Mouse (Mus musculus) kidney, postnatal 0 days (tissue): ENCODE data around the gene Syndig1. TPM values are rescaled to one million over a fixed set of nuclear protein-coding genes. Genes with fewer than 3 reads are reported as not detected.

ENCODE experiments used
- ATAC-seq: fragments of 200-750 bp; cut with Nextera tagmentation; replicated peaks from 2 replicates; pipeline ENCODE4 v1.8.0; 2017; ENCODE audit warnings: low read depth, moderate number of reproducible peaks, moderate TSS enrichment, moderate library complexity; ENCODE audit not compliant: low FRiP score
- DNase-seq: peaks from one replicate; pipeline ENCODE4 v3.0.0-alpha.2; 2016; ENCODE audit warnings: low spot score
- H3K27ac ChIP-seq: fragments of 300-500 bp; sonication (generic); 2 replicates; pipeline ENCODE4 v1.5.1; 2014; ENCODE audit warnings: mild to moderate bottlenecking
- H3K27me3 ChIP-seq: fragments of 300-500 bp; sonication (generic); 2 replicates; pipeline ENCODE4 v1.6.1; 2014; ENCODE audit warnings: low read length, mixed read lengths; ENCODE audit not compliant: insufficient read depth
- H3K36me3 ChIP-seq: fragments of 300-500 bp; sonication (generic); 2 replicates; pipeline ENCODE4 v1.6.1; 2014; ENCODE audit warnings: low read length, mixed read lengths; ENCODE audit not compliant: insufficient read depth
- H3K4me1 ChIP-seq: fragments of 300-500 bp; sonication (generic); replicated peaks from 2 replicates; pipeline ENCODE4 v1.6.1; 2014; ENCODE audit warnings: antibody characterized with exemption, low read length, mixed read lengths; ENCODE audit not compliant: insufficient read depth
- H3K4me2 ChIP-seq: fragments of 300-500 bp; sonication (generic); 2 replicates; pipeline ENCODE4 v1.6.1; 2014; ENCODE audit warnings: mild to moderate bottlenecking, low read length, moderate library complexity, mixed read lengths
- H3K4me3 ChIP-seq: fragments of 300-500 bp; sonication (generic); replicated peaks from 2 replicates; pipeline ENCODE4 v1.5.1; 2014; ENCODE audit warnings: low read depth, low read length
- H3K9ac ChIP-seq: fragments of 300-500 bp; sonication (generic); 2 replicates; pipeline ENCODE4 v1.6.1; 2014; ENCODE audit warnings: low read depth, low read length
- H3K9me3 ChIP-seq: fragments of 300-500 bp; sonication (generic); replicated peaks from 2 replicates; pipeline ENCODE4 v1.6.1; 2016; ENCODE audit warnings: low read length, inconsistent platforms, mixed read lengths
- CTCF ChIP-seq: IDR thresholded peaks from 2 replicates; pipeline ENCODE4 v1.5.1; 2016; ENCODE audit warnings: antibody characterized with exemption, low read depth, mild to moderate bottlenecking, moderate library complexity
- WGBS: fragments of 180-500 bp; shearing (Covaris S2); extraction: QIAGEN DNeasy Blood & Tissue Kit; methylation state at CpG from one replicate; pipeline ENCODE4 v1.1.7; 2014; 5-methylcytosine and 5-hydroxymethylcytosine counted together
- polyA plus RNA-seq: library from polyadenylated mRNA; unstranded; fragments of >200 nt; fragmentation: Nextera tagmentation; extraction: Ambion mirVana; gene quantifications from 2 replicates; pipeline ENCODE4 v1.2.1, GENCODE M21; 2015

The Syndig1 gene
- polyA plus RNA-seq, 1 experiment from 2014 or later = 2.7 TPM

- Histone ChIP-seq H3K4me3 (no peak overlapping the region), H3K4me2 (no peak overlapping the region), H3K36me3 (no peaks in the 10 kb centered on the region), H3K27me3 (no peaks in the 10 kb centered on the region), H3K9ac (no peak overlapping the region), H3K4me1 (no peaks in the 10 kb centered on the region), H3K27ac (no peak overlapping the region), H3K9me3 (no peaks in the 10 kb centered on the region)
- no peak for ATAC-seq
- WGBS = 81% methylated on average over 1 of the region's 1 CpGs
- TF ChIP-seq CTCF = no peak
- DNase-seq = no peak
These were observed 71.6 kb downstream of the Syndig1 start for GRCm38 (mm10) chr2:149900606-149901005.

DNA sequence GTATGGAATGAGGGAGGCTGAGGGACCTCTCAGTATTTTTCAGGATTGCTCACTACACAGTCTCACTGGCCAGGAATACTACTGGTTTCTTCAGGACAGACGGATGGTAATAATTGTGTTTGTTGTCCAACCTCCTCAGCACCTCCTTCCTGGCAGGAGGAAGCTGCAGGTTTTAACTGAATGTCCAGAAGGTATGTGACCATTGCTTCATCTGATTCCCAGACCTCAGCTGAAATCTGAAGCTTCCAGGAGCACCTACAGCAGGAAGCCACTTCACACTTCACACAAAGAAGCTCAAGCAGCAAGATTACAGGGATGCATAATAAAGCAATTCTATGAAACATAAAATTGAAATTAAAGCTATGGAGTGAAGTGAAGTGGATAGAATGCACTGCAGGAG lies 75.4 kb downstream of the Syndig1 start:
- DNase-seq (no peak), ATAC-seq (no peak)
- Histone ChIP-seq H3K4me1 (no peaks in the 10 kb centered on the region), H3K9me3 (no peaks in the 10 kb centered on the region), H3K4me2 (no peak overlapping the region), H3K4me3 (no peak overlapping the region), H3K36me3 (no peaks in the 10 kb centered on the region), H3K27ac (no peak overlapping the region), H3K9ac (no peak overlapping the region), H3K27me3 (no peaks in the 10 kb centered on the region)
- no peak for TF ChIP-seq CTCF
- WGBS = 50% methylated on average over 1 of the region's 1 CpGs

GRCm38 (mm10) chr2:149906694-149907093 lies 77.7 kb downstream of the Syndig1 start:
- H3K27me3 ChIP-seq = no peaks in the 10 kb centered on the region
- ATAC-seq (no peak), DNase-seq (no peak)
- no peak for TF ChIP-seq CTCF
- no peaks in the 10 kb centered on the region for H3K9me3 ChIP-seq
- no peak overlapping the region for H3K4me3 ChIP-seq
- H3K36me3 ChIP-seq = no peaks in the 10 kb centered on the region
- no peaks in the 10 kb centered on the region for H3K4me1 ChIP-seq
- WGBS = 83% methylated on average over 3 of the region's 3 CpGs
- no peak overlapping the region for H3K9ac ChIP-seq
- H3K4me2 ChIP-seq = no peak overlapping the region
- H3K27ac ChIP-seq = no peak overlapping the region

DNA sequence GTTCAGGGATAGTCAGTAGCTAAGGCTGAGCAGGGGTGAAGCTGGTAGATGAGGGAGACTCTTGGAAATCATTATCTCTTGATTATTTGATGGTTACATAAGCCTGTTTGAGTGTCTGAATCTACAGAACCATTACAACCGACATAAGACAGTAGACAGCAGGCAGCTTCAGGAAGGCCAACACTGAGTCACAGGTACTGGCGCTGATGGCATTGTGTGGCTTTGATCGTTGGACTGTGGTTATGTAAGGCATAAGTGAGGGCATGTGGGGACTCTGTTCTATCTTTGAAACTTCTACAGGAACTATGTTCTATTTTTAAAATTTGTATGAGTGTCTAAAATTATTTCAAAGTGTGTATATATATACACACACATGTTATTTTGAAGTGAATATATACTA lies 88.2 kb downstream of the Syndig1 start:
- no peak overlapping the region for H3K27ac ChIP-seq
- no peaks in the 10 kb centered on the region for H3K9me3 ChIP-seq
- H3K36me3 ChIP-seq = no peaks in the 10 kb centered on the region
- WGBS = 79% methylated on average over 3 of the region's 3 CpGs
- DNase-seq (no peak), ATAC-seq (no peak)
- H3K4me1 ChIP-seq = no peaks in the 10 kb centered on the region
- no peaks in the 10 kb centered on the region for H3K27me3 ChIP-seq
- no peak overlapping the region for H3K4me2 ChIP-seq
- TF ChIP-seq CTCF = no peak
- H3K4me3 ChIP-seq = no peak overlapping the region
- no peak overlapping the region for H3K9ac ChIP-seq

GRCm38 (mm10) chr2:149923561-149923960 lies 94.5 kb downstream of the Syndig1 start:
- 51% methylated on average over 2 of the region's 2 CpGs for WGBS

DNA sequence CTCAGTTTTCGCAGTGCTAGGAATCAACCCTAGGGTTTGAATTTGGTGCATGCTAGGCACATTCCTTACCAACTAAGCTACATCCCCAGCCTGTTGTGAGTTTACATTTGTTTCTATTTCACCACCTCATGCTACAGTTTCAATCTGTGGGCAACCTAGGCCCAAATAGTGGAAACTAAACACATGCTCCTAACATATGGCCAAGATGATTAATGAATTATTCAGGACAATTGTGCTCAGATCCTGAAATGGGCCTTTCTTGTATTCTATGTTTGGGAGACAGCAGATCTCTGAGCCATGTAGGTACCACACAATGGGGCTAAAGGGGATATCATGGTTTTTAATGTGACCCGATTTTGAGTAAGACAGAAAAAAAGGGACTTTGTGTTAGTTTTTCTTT lies 96.9 kb downstream of the Syndig1 start:
- 89% methylated on average over 2 of the region's 2 CpGs for WGBS
- no peak overlapping the region for H3K27ac ChIP-seq
- no peak for ATAC-seq
- TF ChIP-seq CTCF = no peak
- H3K9ac ChIP-seq = no peak overlapping the region
- H3K9me3 ChIP-seq = no peaks in the 10 kb centered on the region
- H3K4me2 ChIP-seq = no peak overlapping the region
- H3K4me3 ChIP-seq = no peak overlapping the region
- H3K36me3 ChIP-seq = no peaks in the 10 kb centered on the region
- DNase-seq = no peak
- no peaks in the 10 kb centered on the region for H3K4me1 ChIP-seq
- no peaks in the 10 kb centered on the region for H3K27me3 ChIP-seq

More at GRCm38 (mm10) chr2:149923561-149923960, 94.5 kb downstream of the Syndig1 start:
- Histone ChIP-seq H3K4me1 (no peaks in the 10 kb centered on the region), H3K9me3 (no peaks in the 10 kb centered on the region), H3K27me3 (no peaks in the 10 kb centered on the region), H3K27ac (no peak overlapping the region), H3K9ac (no peak overlapping the region), H3K36me3 (no peaks in the 10 kb centered on the region), H3K4me2 (no peak overlapping the region), H3K4me3 (no peak overlapping the region)
- ATAC-seq (no peak), DNase-seq (no peak)
- TF ChIP-seq CTCF = no peak

DNA sequence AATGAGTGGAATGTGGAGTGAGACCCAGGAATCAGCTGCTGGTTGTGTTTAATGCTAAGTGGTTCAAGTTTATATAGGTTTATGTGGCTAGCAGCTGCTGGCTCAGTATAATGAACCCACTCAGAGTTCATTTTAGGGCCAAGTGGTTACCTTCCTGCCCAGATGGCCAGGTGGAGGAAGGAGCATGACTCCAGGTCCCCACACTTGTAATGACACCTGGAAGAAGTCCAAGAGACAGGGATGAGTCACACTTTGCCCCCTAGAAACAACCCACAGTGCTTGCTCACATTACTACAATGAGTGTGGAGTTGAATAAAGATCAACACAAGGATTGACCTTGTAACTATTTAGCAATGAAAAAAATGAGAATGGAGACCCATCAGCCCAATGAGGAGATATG lies 98.0 kb downstream of the Syndig1 start:
- no peaks in the 10 kb centered on the region for H3K4me1 ChIP-seq
- no peak overlapping the region for H3K4me2 ChIP-seq
- DNase-seq = no peak
- no peaks in the 10 kb centered on the region for H3K36me3 ChIP-seq
- no peak overlapping the region for H3K4me3 ChIP-seq
- H3K27ac ChIP-seq = no peak overlapping the region
- no peaks in the 10 kb centered on the region for H3K27me3 ChIP-seq
- no peak for TF ChIP-seq CTCF
- ATAC-seq = no peak
- H3K9me3 ChIP-seq = no peaks in the 10 kb centered on the region
- no peak overlapping the region for H3K9ac ChIP-seq
